Mouse (Mus musculus): ENCODE results near the gene Tcl1b5. TPM values are rescaled to one million over a fixed set of nuclear protein-coding genes. Genes with fewer than 3 reads are reported as not detected.
"Not testable (repeated sequence)": the region's sequence is repeated elsewhere in the genome, so short reads cannot be mapped to it uniquely, and the experiment has no call there.

Tcl1b5 gene
- total RNA-seq, 2 experiments from 2014 or later: not detected

- intact Hi-C loops (cut with DNase I); DNase-seq (ENCODE audit: low spot score): not testable (repeated sequence)
These were observed 25.5 kb downstream of the Tcl1b5 start, which contains the start of gene Tcl1b4 for GRCm38 (mm10) chr12:105201657-105202056. Gene Tcl1b4, plus strand, starts transcription at chr12:105201957.

- DNase-seq (ENCODE audit: low spot score): no peak
- intact Hi-C loops (cut with DNase I): no loop called here
These were observed 30.9 kb downstream of the Tcl1b5 start for GRCm38 (mm10) chr12:105207071-105207470.

- intact Hi-C loops (cut with DNase I): no loop called here
- DNase-seq (ENCODE audit: low spot score): no peak
These were observed 32.3 kb downstream of the Tcl1b5 start for GRCm38 (mm10) chr12:105208441-105208840.

GRCm38 (mm10) chr12:105209231-105209630 lies 33.1 kb downstream of the Tcl1b5 start:
- intact Hi-C loops (cut with DNase I): no loop called here
- no peak for DNase-seq (ENCODE audit: low spot score)

GRCm38 (mm10) chr12:105217101-105217760 lies 41.1 kb downstream of the Tcl1b5 start:
- intact Hi-C loops (cut with DNase I): no loop called here
- DNase-seq (ENCODE audit: low spot score): no peak

- intact Hi-C loops (cut with DNase I): no loop called here
- DNase-seq (ENCODE audit: low spot score): no peak
These were observed 46.6 kb downstream of the Tcl1b5 start, which contains the start of gene Tcl1 for GRCm38 (mm10) chr12:105222601-105223319. Gene Tcl1, minus strand, starts transcription at chr12:105222793.

- no peak for DNase-seq (ENCODE audit: low spot score)
- intact Hi-C loops (cut with DNase I): no loop called here
These were observed 48.6 kb downstream of the Tcl1b5 start for GRCm38 (mm10) chr12:105224621-105225320.

Other genes starting within 250 kb of the Tcl1b5 start
- 1 to 10 TPM; 6.2 to 7.1 TPM for gene Syne3, start 166.5 kb upstream of the Tcl1b5 start, total RNA-seq (2021)
- 10 to 100 TPM; 95.9 to 99.0 TPM for gene Glrx5, start 143.7 kb upstream of the Tcl1b5 start, total RNA-seq (2021)
- not detected for gene Tcl1b2, start 30.3 kb upstream of the Tcl1b5 start, total RNA-seq (2021)
- not detected for gene Tcl1b1, start 16.7 kb upstream of the Tcl1b5 start, total RNA-seq (2021)
- not detected for gene Tcl1b3, start 14.7 kb downstream of the Tcl1b5 start, total RNA-seq (2021)
- gene Tcl1b4, start 25.6 kb downstream of the Tcl1b5 start, total RNA-seq (2021): not detected
- not detected for gene Tcl1, start 46.4 kb downstream of the Tcl1b5 start, total RNA-seq (2021)
- not detected for gene Tunar, start 157.5 kb downstream of the Tcl1b5 start, total RNA-seq (2021)